Mouse (Mus musculus) testis, adult 2 months (tissue): ENCODE data around the gene Hist1h2bl. TPM values are rescaled to one million over a fixed set of nuclear protein-coding genes. Genes with fewer than 3 reads are reported as not detected.
"Not testable (repeated sequence)": the region's sequence is repeated elsewhere in the genome, so short reads cannot be mapped to it uniquely, and the experiment has no call there.

ENCODE experiments used
- H3K27ac ChIP-seq: fragments of 200-500 bp; 2 replicates; pipeline ENCODE4 v1.5.1; 2012; ENCODE audit warnings: low read depth, low read length; ENCODE audit not compliant: control insufficient read depth, insufficient read depth
- H3K27me3 ChIP-seq: fragments of 200-500 bp; 2 replicates; pipeline ENCODE4 v1.6.1; 2012; ENCODE audit warnings: mild to moderate bottlenecking, low read length, moderate library complexity; ENCODE audit not compliant: control insufficient read depth, insufficient read depth
- H3K36me3 ChIP-seq: fragments of 200-500 bp; 2 replicates; pipeline ENCODE4 v1.6.1; 2012; ENCODE audit warnings: mild to moderate bottlenecking, low read length; ENCODE audit not compliant: control insufficient read depth, insufficient read depth
- H3K4me1 ChIP-seq: fragments of 200-500 bp; 2 replicates; pipeline ENCODE4 v1.6.1; 2012; ENCODE audit warnings: low read length; ENCODE audit not compliant: control insufficient read depth, insufficient read depth
- H3K4me3 ChIP-seq: fragments of 200-500 bp; 2 replicates; pipeline ENCODE4 v1.5.1; 2012; ENCODE audit warnings: low read depth, mild to moderate bottlenecking, low read length, moderate library complexity, mixed read lengths; ENCODE audit not compliant: control insufficient read depth
- CTCF ChIP-seq: fragments of 200-500 bp; IDR thresholded peaks from 2 replicates; pipeline ENCODE4 v1.5.1; 2012; ENCODE audit warnings: low read depth, mild to moderate bottlenecking, inconsistent platforms, low read length, moderate library complexity; ENCODE audit not compliant: control insufficient read depth, insufficient read depth, insufficient replicate concordance
- POLR2A ChIP-seq: fragments of 200-500 bp; IDR thresholded peaks from 2 replicates; pipeline ENCODE4 v1.6.1; 2012; ENCODE audit warnings: low read depth, mild to moderate bottlenecking, inconsistent platforms, low read length, moderate library complexity; ENCODE audit not compliant: control insufficient read depth
- polyA plus RNA-seq: library from polyadenylated mRNA; depleted of rRNA; stranded (reverse); fragments of >200 nt; gene quantifications from 2 replicates; pipeline ENCODE4 v1.2.3, GENCODE M21; 2012

The Hist1h2bl gene
- polyA plus RNA-seq, 1 experiment: 3.2 TPM

DNA sequence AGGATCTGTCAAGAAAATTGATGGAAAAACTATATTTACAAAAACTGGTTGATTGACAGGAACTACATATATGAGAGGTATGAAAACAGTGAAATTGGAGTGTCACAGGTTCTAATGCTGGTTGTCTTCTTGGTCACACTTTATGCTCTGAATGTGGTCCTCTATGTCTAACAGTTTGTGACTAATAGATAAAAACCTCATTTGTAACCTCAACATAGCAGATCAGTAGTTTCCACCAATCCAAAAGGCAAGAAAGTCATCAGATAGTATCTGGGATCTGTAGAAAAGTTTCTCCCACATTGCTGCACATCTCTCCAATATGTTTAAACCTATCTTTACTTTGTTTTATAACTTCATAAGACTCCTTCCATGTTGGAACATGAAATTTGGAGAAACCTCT lies 35.5 kb upstream of the Hist1h2bl start:
- Histone ChIP-seq H3K27me3 (no peaks in the 10 kb centered on the region), H3K27ac (no peak overlapping the region), H3K4me1 (peaks cover 3% of the 10 kb centered on the region), H3K36me3 (no peaks in the 10 kb centered on the region), H3K4me3 (no peak overlapping the region)
- no peak for TF ChIP-seq CTCF
- TF ChIP-seq POLR2A: no peak

DNA sequence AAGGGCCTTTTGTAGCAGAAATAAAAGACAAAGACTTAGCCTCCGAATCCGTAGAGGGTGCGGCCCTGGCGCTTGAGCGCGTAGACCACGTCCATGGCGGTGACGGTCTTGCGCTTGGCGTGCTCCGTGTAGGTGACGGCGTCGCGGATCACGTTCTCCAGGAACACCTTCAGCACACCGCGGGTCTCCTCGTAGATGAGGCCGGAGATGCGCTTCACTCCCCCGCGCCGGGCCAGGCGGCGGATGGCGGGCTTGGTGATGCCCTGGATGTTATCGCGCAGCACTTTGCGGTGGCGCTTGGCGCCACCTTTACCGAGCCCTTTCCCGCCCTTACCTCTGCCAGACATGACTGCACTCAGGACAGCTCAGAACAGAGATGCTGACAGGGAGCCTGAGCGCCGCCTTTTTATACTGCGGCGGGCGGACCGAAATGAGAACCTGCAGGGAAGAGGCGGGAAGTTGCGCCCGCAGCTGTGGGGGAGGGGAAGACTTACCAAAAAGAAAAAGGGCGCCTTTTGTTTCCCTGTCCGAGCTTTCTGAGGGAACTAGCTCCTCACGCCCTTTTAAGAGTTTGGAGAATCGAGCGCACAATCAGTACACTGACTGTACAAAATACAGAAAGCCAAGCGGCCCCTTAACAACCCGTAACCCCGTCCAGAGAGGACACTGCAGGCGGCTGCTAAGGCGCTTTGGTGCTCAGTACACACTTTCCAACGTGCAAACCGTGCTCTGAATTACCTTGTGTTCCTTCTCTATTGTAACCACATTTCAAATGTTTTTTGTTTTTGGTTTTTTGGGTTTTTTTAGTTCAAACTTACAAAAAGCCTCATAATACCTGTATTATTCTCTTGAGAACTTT lies 34.4 kb upstream of the Hist1h2bl start, which contains the start of gene Hist1h4k:
Gene Hist1h4k (minus strand): TSS at position 347 of the 859 bp plus-strand sequence.
- TF ChIP-seq POLR2A: peak; percentile 74
- not testable (repeated sequence) for H3K27me3 ChIP-seq, H3K4me1 ChIP-seq, H3K36me3 ChIP-seq
- H3K4me3 ChIP-seq: peak within 1 kb of the TSS; percentile 42
- peak within 1 kb of the TSS; percentile 65 for H3K27ac ChIP-seq

DNA sequence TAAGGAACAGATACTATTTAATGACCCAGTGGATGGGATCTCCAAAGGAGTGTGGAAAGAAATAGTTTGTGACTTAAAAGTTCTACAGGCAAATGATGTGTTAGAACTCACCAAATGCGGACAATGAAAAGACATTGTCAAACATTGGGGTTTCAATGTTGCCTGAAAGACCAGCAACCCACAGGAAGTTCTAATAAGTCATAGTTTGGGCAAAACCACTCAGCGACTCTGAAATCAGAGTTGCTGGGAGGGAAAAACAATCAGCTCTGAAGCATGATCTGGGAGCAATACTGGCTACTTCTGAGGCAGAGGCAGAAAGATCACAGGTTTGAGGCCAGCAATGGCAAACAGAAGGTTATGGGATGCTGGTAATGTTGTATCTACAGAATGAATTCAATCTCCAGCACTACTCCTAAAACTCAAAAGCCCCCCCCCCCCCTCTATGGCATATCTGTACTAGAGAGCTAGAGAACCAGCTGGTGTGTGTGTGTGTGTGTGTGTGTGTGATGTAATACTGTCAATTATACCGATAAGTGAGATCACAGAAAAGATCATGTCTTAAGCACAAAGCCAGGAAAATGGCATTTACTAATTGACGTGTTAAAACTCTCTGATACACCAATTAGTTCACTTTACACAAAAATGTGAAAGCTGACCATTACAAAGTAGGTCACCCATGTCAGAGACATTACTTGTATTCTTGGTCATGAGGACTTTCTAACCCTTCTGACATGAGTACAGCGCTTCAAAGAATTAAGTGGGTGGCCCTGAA lies 33.6 kb upstream of the Hist1h2bl start:
- H3K4me1 ChIP-seq: peaks cover 3% of the 10 kb centered on the region
- TF ChIP-seq POLR2A: no peak
- no peak overlapping the region for H3K4me3 ChIP-seq
- no peaks in the 10 kb centered on the region for H3K27me3 ChIP-seq
- no peaks in the 10 kb centered on the region for H3K36me3 ChIP-seq
- peak overlapping the region; percentile 25 for H3K27ac ChIP-seq

DNA sequence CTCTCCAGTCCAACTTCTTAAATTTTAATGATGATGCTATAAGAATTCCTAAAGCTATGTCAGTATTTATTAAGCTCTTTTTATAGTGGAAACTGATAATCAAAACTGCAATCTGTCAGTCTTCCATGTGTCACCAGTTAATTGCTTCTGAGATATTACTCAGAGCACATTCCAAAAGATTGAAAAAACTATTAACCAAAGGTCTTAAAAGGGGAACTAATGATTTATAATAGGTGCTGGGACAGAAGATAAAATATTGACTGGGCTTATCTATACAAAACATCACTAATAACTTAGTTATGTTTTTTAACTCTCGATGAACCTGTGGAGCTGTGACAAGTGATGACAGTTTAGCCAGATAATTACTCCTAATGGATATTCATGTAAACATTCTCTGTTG lies 29.1 kb upstream of the Hist1h2bl start:
- Histone ChIP-seq H3K36me3 (no peaks in the 10 kb centered on the region), H3K4me1 (no peaks in the 10 kb centered on the region), H3K27me3 (no peaks in the 10 kb centered on the region), H3K4me3 (no peak overlapping the region), H3K27ac (no peak overlapping the region)
- TF ChIP-seq CTCF (no peak), POLR2A (no peak)

DNA sequence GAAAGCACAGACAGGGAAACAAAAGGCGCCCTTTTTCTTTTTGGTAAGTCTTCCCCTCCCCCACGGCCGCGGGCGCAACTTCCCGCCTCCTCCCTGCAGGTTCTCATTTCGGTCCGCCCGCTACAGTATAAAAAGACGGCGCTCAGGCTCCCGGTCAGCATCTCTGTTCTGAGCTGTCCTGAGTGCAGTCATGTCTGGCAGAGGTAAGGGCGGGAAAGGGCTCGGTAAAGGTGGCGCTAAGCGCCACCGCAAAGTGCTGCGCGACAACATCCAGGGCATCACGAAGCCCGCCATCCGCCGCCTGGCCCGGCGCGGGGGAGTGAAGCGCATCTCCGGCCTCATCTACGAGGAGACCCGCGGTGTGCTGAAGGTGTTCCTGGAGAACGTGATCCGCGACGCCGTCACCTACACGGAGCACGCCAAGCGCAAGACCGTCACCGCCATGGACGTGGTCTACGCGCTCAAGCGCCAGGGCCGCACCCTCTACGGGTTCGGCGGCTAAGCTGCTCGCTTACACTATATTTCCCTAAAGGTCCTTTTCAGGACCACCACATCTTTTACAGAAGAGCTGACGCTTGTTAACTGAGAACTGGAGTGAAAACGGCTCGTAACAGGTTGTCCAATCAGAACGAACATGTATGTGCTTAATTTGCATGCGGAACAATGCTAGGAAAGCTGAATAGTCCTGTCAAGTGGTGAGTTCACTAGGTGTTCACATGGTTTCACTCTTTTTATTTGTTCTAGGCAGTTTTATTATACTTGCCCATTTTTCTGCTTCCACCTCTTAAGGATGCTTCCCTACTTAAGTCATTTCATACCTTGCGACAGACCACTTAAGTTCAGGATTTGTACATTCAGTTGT lies 19.2 kb upstream of the Hist1h2bl start, which contains the start of gene Hist1h4j:
Gene Hist1h4j (plus strand): TSS at position 159 of the 862 bp plus-strand sequence.
- H3K4me1 ChIP-seq, H3K27me3 ChIP-seq, H3K36me3 ChIP-seq: not testable (repeated sequence)
- Histone ChIP-seq H3K27ac (peak within 1 kb of the TSS; percentile 80), H3K4me3 (peak within 1 kb of the TSS; percentile 63)
- peak; percentile 77 for TF ChIP-seq POLR2A

DNA sequence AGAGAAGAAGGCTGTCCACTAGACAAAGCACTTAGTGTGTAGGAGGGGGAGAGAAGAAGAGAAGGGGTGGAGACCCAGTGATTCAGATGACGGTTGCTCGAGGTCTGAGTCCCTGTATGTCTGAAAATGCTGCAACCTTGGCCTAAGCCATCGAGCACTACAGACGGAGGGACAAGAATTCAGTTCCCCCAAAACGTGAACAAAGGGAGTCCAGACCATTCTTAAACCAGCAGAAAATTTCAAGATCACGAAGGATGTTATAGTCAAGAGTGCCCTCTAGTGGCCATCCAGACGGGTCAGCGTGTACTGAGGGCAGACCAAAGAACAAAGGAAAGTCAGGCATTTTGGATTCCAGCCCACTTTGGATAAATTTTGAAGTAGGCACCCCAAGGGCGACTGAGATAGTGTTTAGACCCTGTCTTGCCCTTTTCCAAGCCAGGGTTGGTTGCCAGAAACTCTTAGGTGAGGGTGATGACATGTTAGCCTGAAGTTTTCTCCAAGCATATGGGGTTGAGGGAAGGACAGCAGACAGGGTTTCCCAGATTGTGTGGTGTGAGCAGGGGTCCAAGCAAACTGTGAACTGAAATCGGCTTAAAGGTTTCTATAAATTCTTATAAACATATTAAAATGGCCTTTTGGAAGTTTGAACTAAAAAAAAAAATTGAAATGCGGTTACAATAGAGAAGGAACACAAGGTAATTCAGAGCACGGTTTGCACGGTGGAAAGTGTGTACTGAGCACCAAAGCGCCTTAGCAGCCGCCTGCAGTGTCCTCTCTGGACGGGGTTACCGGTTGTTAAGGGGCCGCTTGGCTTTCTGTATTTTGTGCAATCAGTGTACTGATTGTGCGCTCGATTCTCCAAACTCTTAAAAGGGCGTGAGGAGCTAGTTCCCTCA lies 18.3 kb upstream of the Hist1h2bl start:
- peaks cover 4% of the 10 kb centered on the region for H3K4me1 ChIP-seq
- peak overlapping the region; percentile 80 for H3K27ac ChIP-seq
- peak overlapping the region; percentile 63 for H3K4me3 ChIP-seq
- no peaks in the 10 kb centered on the region for H3K27me3 ChIP-seq
- TF ChIP-seq CTCF (peak; percentile 29; the same call in 1 of the 2 replicates), POLR2A (no peak)
- H3K36me3 ChIP-seq: no peaks in the 10 kb centered on the region
